Mouse (Mus musculus) liver, embryonic 14.5 days (tissue): ENCODE measurements at regions not wholly inside any gene's neighbourhood (a gene's known extent, or its start where the extent isn't known, plus 50 kb on each side); places are given as distances from the start of the nearest gene placed in this dataset.

Experiments used
- CTCF ChIP-seq: IDR thresholded peaks from 2 replicates; pipeline ENCODE4 v1.5.1; 2016; ENCODE audit warnings: antibody characterized with exemption, low read depth, control low read depth
- EP300 ChIP-seq: IDR thresholded peaks from 2 replicates; pipeline ENCODE4 v1.6.1; 2016; ENCODE audit warnings: antibody characterized with exemption, low read depth

- TF ChIP-seq CTCF = no peak
- TF ChIP-seq EP300 = no peak
These were observed 112.6 kb upstream of the Tmem72 start for GRCm38 (mm10) chr6:116829341-116829740.
